Mouse (Mus musculus): ENCODE measurements around the gene Vmn1r66. TPM values are rescaled to one million over a fixed set of nuclear protein-coding genes. Genes with fewer than 3 reads are reported as not detected.
"Not testable (repeated sequence)": the region's sequence is repeated elsewhere in the genome, so short reads cannot be mapped to it uniquely, and the experiment has no call there.

Vmn1r66 gene
- polyA plus RNA-seq (2014; fragmentation: Nextera tagmentation; extraction: Ambion mirVana), result not detected in 2 replicates

DNA sequence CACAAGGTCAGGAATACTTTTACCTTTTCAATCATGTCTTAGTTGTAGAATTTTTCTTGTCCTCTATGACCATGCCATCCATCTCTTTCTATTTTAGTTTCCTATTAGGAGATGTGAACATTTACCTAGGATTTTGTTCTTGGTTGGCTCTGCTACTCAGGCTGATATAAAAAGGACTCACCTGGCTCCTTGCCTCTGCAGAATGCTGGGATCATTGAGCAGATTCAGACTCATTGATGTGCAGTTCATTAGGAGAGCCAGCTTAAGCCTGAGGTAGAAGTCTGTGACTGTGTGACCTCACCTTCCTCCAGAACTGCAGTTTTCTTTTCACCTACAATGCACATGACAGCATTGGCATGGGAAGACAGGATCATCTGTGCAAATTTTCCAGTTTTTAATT lies at the start of gene Vmn1r66:
Gene Vmn1r66 (minus strand): TSS at position 101 of the 400 bp plus-strand sequence.
- no peak for ATAC-seq (replicated peaks; ENCODE audit: low FRiP score, low TSS enrichment, low read depth)
- Histone ChIP-seq H3K27me3 (replicated peaks; ENCODE audit: control insufficient read depth, insufficient read depth, low read length) (no peaks in the 10 kb centered on the region), H3K4me2 (ENCODE audit: low read length) (no peak within 1 kb of the TSS), H3K9me3 (ENCODE audit: control insufficient read depth, low read length) (0 out of 2 replicates have a peak, but pooled peaks cover 2% of the 10 kb centered on the region), H3K9ac (ENCODE audit: low read length) (no peak within 1 kb of the TSS), H3K4me3 (ENCODE audit: low read depth, low read length) (no peak within 1 kb of the TSS), H3K4me1 (replicated peaks; ENCODE audit: control insufficient read depth, insufficient read depth, low read length) (no peaks in the 10 kb centered on the region), H3K27ac (ENCODE audit: low read depth) (no peak within 1 kb of the TSS), H3K36me3 (ENCODE audit: control insufficient read depth, insufficient read depth, low read length) (no peaks in the 10 kb centered on the region)
- DNase-seq (ENCODE audit: low spot score), result no peak

DNA sequence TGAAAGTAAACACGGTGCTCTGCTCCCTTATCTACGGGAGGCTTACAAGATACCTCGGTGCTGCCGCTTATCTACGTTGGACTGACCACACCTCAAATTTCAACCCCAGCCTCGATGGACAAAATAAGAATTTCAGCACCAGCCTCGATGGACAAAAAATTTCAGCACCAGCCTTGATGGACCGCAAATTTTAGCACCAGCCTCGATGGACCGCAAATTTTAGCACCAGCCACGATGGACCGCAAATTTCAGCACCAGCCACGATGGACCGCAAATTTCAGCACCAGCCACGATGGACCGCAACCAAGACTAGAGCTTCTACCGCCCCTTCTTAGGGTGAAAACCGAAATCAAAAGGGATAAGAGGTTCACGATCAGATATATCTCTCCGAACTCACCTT lies 47.7 kb upstream of the Vmn1r66 start:
- H3K4me3 ChIP-seq (ENCODE audit: low read depth, low read length); H3K9ac ChIP-seq (ENCODE audit: low read length); H3K4me2 ChIP-seq (ENCODE audit: low read length); H3K27ac ChIP-seq (ENCODE audit: low read depth); H3K4me1 ChIP-seq (replicated peaks; ENCODE audit: control insufficient read depth, insufficient read depth, low read length); H3K36me3 ChIP-seq (ENCODE audit: control insufficient read depth, insufficient read depth, low read length); H3K9me3 ChIP-seq (ENCODE audit: control insufficient read depth, low read length); H3K27me3 ChIP-seq (replicated peaks; ENCODE audit: control insufficient read depth, insufficient read depth, low read length); DNase-seq (ENCODE audit: low spot score); ATAC-seq (replicated peaks; ENCODE audit: low FRiP score, low TSS enrichment, low read depth): not testable (repeated sequence)
- 72% methylated on average over 15 of the region's 20 CpGs for whole genome bisulfite sequencing

DNA sequence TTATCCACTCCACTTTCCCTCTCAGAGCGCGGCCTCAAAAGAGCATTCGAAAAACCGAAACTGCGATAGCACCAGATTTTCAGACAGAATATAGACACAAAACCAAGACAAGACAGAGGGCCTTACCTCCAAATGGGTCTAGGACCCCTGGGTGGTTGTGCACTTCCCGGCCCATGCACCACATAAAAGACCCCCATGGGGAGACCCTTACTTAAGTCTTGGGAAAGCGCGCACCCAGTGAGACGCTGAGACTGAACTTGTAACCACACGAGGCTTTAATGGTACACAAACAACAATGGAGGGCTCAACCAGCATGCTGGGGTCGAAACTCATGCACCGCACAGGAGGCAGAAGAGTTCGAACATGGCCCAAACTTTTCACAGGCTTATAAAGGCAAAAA lies 25.7 kb downstream of the Vmn1r66 start:
- Histone ChIP-seq H3K27me3 (replicated peaks; ENCODE audit: control insufficient read depth, insufficient read depth, low read length) (no peaks in the 10 kb centered on the region), H3K27ac (ENCODE audit: low read depth) (no peak overlapping the region), H3K4me1 (replicated peaks; ENCODE audit: control insufficient read depth, insufficient read depth, low read length) (no peaks in the 10 kb centered on the region), H3K9ac (ENCODE audit: low read length) (no peak overlapping the region), H3K4me3 (ENCODE audit: low read depth, low read length) (no peak overlapping the region), H3K36me3 (ENCODE audit: control insufficient read depth, insufficient read depth, low read length) (no peaks in the 10 kb centered on the region), H3K4me2 (ENCODE audit: low read length) (no peak overlapping the region), H3K9me3 (ENCODE audit: control insufficient read depth, low read length) (peaks cover 9% of the 10 kb centered on the region)
- 94% methylated on average over 13 of the region's 13 CpGs for WGBS
- ATAC-seq (replicated peaks; ENCODE audit: low FRiP score, low TSS enrichment, low read depth) (no peak), DNase-seq (ENCODE audit: low spot score) (no peak)

DNA sequence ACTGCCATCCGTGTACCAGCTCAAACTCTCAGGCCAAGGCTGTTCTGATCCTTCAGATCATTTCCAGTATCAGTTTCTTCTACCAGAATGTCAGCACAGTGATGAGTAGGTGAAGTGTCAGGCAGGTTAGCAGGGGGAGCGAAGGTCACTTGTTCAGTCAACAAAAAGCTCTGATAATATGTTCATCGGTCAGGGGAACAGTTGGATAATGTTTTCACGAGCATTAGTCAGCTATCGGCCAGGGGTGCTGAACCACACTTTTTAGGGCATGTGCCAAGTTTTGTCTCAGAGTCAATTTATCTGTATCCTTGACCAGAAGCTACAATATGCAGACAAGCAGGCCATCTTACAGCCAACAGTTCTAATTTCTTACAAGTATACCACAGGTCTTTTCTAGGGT lies 28.7 kb downstream of the Vmn1r66 start:
- Histone ChIP-seq H3K27me3 (replicated peaks; ENCODE audit: control insufficient read depth, insufficient read depth, low read length) (no peaks in the 10 kb centered on the region), H3K27ac (ENCODE audit: low read depth) (no peak overlapping the region), H3K36me3 (ENCODE audit: control insufficient read depth, insufficient read depth, low read length) (no peaks in the 10 kb centered on the region), H3K4me3 (ENCODE audit: low read depth, low read length) (no peak overlapping the region), H3K4me2 (ENCODE audit: low read length) (no peak overlapping the region), H3K4me1 (replicated peaks; ENCODE audit: control insufficient read depth, insufficient read depth, low read length) (no peaks in the 10 kb centered on the region), H3K9ac (ENCODE audit: low read length) (no peak overlapping the region), H3K9me3 (ENCODE audit: control insufficient read depth, low read length) (peaks cover 12% of the 10 kb centered on the region)
- WGBS, result 86% methylated on average over 5 of the region's 5 CpGs
- ATAC-seq (replicated peaks; ENCODE audit: low FRiP score, low TSS enrichment, low read depth), result no peak
- DNase-seq (ENCODE audit: low spot score), result no peak

Other genes starting within 250 kb of the Vmn1r66 start
- not detected in 2 replicates for gene Vmn2r50, start 224.7 kb downstream of the Vmn1r66 start, polyA plus RNA-seq (2014; fragmentation: Nextera tagmentation; extraction: Ambion mirVana)
- not detected in 2 replicates for gene Vmn2r51, start 172.3 kb downstream of the Vmn1r66 start, polyA plus RNA-seq (2014; fragmentation: Nextera tagmentation; extraction: Ambion mirVana)
- not detected in 2 replicates for gene Vmn2r52, start 101.4 kb downstream of the Vmn1r66 start, polyA plus RNA-seq (2014; fragmentation: Nextera tagmentation; extraction: Ambion mirVana)
- gene Vmn1r67, start 165.3 kb upstream of the Vmn1r66 start, polyA plus RNA-seq (2014; fragmentation: Nextera tagmentation; extraction: Ambion mirVana), result not detected in 2 replicates
- 11.1 and 14.8 TPM in 2 replicates for gene Zik1, start 217.4 kb upstream of the Vmn1r66 start, polyA plus RNA-seq (2014; fragmentation: Nextera tagmentation; extraction: Ambion mirVana)